Mouse (Mus musculus): ENCODE measurements around the gene Gm12794.
"Not testable (repeated sequence)": the region's sequence is repeated elsewhere in the genome, so short reads cannot be mapped to it uniquely, and the experiment has no call there.

Gene Gm12794

DNA sequence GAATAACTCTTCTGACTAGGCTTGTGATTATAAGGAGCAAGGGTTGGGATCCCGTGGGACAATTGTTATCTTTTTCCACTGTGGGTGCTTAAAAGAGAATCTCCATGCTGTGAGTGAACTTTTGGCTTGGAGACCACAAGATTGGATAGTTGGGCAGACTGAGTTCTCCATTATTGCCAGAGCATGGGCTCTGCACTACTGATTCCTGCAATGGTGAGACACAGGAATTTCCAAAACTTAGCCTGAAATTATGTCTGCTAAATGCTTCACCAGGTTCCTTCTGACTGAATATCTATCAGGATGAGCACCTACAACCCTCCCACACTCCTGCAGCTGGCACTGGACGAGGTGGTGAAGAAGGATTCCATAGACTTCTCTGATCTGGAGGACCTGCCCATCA is at the start of gene Gm12794:
Gene Gm12794, plus strand, starts transcription at position 301 of the 400 bp plus-strand sequence.
- DNase-seq (ENCODE audit: low spot score in 2 of 2), result not testable (repeated sequence)

- DNase-seq (ENCODE audit: low spot score in 2 of 2), result no peak
These were observed 46.4 kb upstream of the Gm12794 start, which contains the start of gene C130073F10Rik for GRCm38 (mm10) chr4:101893656-101894420. TSS of gene C130073F10Rik (minus strand) at chr4:101893789.

- not testable (repeated sequence) for DNase-seq (ENCODE audit: low spot score in 2 of 2)
These were observed 31.4 kb upstream of the Gm12794 start, which contains the start of gene Gm12800 for GRCm38 (mm10) chr4:101908821-101909220. TSS of gene Gm12800 (plus strand) at chr4:101909121.

- DNase-seq (ENCODE audit: low spot score in 2 of 2), result not testable (repeated sequence)
These were observed 40.7 kb downstream of the Gm12794 start, which contains the start of gene Gm12790 for GRCm38 (mm10) chr4:101980949-101981348. TSS of gene Gm12790 (minus strand) at chr4:101981049.

- no peak for DNase-seq (ENCODE audit: low spot score in 2 of 2)
These were observed 45.5 kb downstream of the Gm12794 start for GRCm38 (mm10) chr4:101985678-101986077.

DNA sequence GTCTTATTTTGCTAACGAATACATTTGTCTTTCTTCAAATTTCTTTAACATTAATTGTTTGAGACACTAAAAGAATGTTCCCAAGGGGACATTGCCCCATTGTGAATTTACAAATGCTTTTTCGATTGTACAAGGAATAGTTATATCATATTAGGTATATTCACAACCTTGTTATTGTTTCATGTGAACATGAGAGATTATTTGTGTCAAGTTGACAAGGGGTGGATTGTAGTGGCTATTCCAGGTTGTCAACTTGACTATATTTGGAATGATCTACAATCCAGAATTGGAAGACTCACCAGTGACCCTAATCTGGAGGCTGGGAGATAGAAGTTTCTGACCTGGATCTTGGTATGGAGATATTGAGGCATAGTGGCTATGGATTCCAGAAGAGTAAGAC is 46.1 kb downstream of the Gm12794 start, which contains the start of gene Gm12789:
Gene Gm12789, plus strand, starts transcription at position 301 of the 400 bp plus-strand sequence.
- not testable (repeated sequence) for DNase-seq (ENCODE audit: low spot score in 2 of 2)

Data from frontal cortex, postnatal 25 days (tissue).